Mouse (Mus musculus): Measurements from ENCODE around the gene Cyp51. TPM values are rescaled to one million over a fixed set of nuclear protein-coding genes. Genes with fewer than 3 reads are reported as not detected.

Gene Cyp51
- polyA plus RNA-seq, 1 experiment from 2014 or later, result 30.6 TPM

GRCm38 (mm10) chr5:4066476-4067115 lies 38.0 kb downstream of the Cyp51 start:
- Histone ChIP-seq H3K4me2 (ENCODE audit: low read length) (no peak overlapping the region), H3K9me3 (ENCODE audit: control insufficient read depth, low read length) (no peaks in the 10 kb centered on the region), H3K27ac (replicated peaks in 1 of 2; ENCODE audit: control insufficient read depth in 1 of 2, insufficient read depth in 1 of 2, low read depth in 2 of 2, low read length in 2 of 2) (0 out of 4 replicates have a peak overlapping the region, but pooled peaks of 1 of the 2 experiments have one; percentile 33), H3K36me3 (ENCODE audit: control insufficient read depth, insufficient read depth, low read length) (peaks cover 95% of the 10 kb centered on the region), H3K27me3 (ENCODE audit: control insufficient read depth, insufficient read depth, low read length) (no peaks in the 10 kb centered on the region), H3K4me1 (ENCODE audit: control insufficient read depth in 2 of 2, insufficient read depth in 2 of 2, low read length in 2 of 2) (no peaks in the 10 kb centered on the region), H3K4me3 (ENCODE audit: control insufficient read depth in 1 of 2, insufficient read depth in 1 of 2, low read depth in 1 of 2, low read length in 2 of 2) (no peak overlapping the region), H3K9ac (ENCODE audit: low read length) (no peak overlapping the region)
- WGBS, result 89% methylated on average over 18 of the region's 18 CpGs
- ATAC-seq (ENCODE audit: insufficient number of reproducible peaks, insufficient read depth, low FRiP score, low read depth), result no peak

GRCm38 (mm10) chr5:4060313-4060712 lies 44.2 kb downstream of the Cyp51 start:
- Histone ChIP-seq H3K9ac (ENCODE audit: low read length) (no peak overlapping the region), H3K4me2 (ENCODE audit: low read length) (no peak overlapping the region), H3K36me3 (ENCODE audit: control insufficient read depth, insufficient read depth, low read length) (peaks cover 95% of the 10 kb centered on the region), H3K9me3 (ENCODE audit: control insufficient read depth, low read length) (no peaks in the 10 kb centered on the region), H3K4me3 (ENCODE audit: control insufficient read depth in 1 of 2, insufficient read depth in 1 of 2, low read depth in 1 of 2, low read length in 2 of 2) (no peak overlapping the region), H3K27ac (replicated peaks in 1 of 2; ENCODE audit: control insufficient read depth in 1 of 2, insufficient read depth in 1 of 2, low read depth in 2 of 2, low read length in 2 of 2) (no peak overlapping the region), H3K27me3 (ENCODE audit: control insufficient read depth, insufficient read depth, low read length) (no peaks in the 10 kb centered on the region), H3K4me1 (ENCODE audit: control insufficient read depth in 2 of 2, insufficient read depth in 2 of 2, low read length in 2 of 2) (no peaks in the 10 kb centered on the region)
- 86% methylated on average over 8 of the region's 8 CpGs for WGBS
- no peak for ATAC-seq (ENCODE audit: insufficient number of reproducible peaks, insufficient read depth, low FRiP score, low read depth)

GRCm38 (mm10) chr5:4040922-4041321 lies 63.6 kb downstream of the Cyp51 start:
- H3K27me3 ChIP-seq (ENCODE audit: control insufficient read depth, insufficient read depth, low read length), result no peaks in the 10 kb centered on the region
- 90% methylated on average over 2 of the region's 2 CpGs for WGBS
- no peaks in the 10 kb centered on the region for H3K9me3 ChIP-seq (ENCODE audit: control insufficient read depth, low read length)
- no peak overlapping the region for H3K4me2 ChIP-seq (ENCODE audit: low read length)
- no peak for ATAC-seq (ENCODE audit: insufficient number of reproducible peaks, insufficient read depth, low FRiP score, low read depth)
- no peak overlapping the region for H3K27ac ChIP-seq (replicated peaks in 1 of 2; ENCODE audit: control insufficient read depth in 1 of 2, insufficient read depth in 1 of 2, low read depth in 2 of 2, low read length in 2 of 2)
- H3K4me1 ChIP-seq (ENCODE audit: control insufficient read depth in 2 of 2, insufficient read depth in 2 of 2, low read length in 2 of 2), result no peaks in the 10 kb centered on the region
- no peak overlapping the region for H3K4me3 ChIP-seq (ENCODE audit: control insufficient read depth in 1 of 2, insufficient read depth in 1 of 2, low read depth in 1 of 2, low read length in 2 of 2)
- peaks cover 95% of the 10 kb centered on the region for H3K36me3 ChIP-seq (ENCODE audit: control insufficient read depth, insufficient read depth, low read length)
- no peak overlapping the region for H3K9ac ChIP-seq (ENCODE audit: low read length)

- H3K9me3 ChIP-seq (ENCODE audit: control insufficient read depth, low read length), result no peaks in the 10 kb centered on the region
- ATAC-seq (ENCODE audit: insufficient number of reproducible peaks, insufficient read depth, low FRiP score, low read depth), result no peak
- H3K36me3 ChIP-seq (ENCODE audit: control insufficient read depth, insufficient read depth, low read length), result peaks cover 95% of the 10 kb centered on the region
- no peak overlapping the region for H3K9ac ChIP-seq (ENCODE audit: low read length)
- H3K4me1 ChIP-seq (ENCODE audit: control insufficient read depth in 2 of 2, insufficient read depth in 2 of 2, low read length in 2 of 2), result no peaks in the 10 kb centered on the region
- WGBS, result 92% methylated on average over 6 of the region's 6 CpGs
- H3K27ac ChIP-seq (replicated peaks in 1 of 2; ENCODE audit: control insufficient read depth in 1 of 2, insufficient read depth in 1 of 2, low read depth in 2 of 2, low read length in 2 of 2), result no peak overlapping the region
- no peaks in the 10 kb centered on the region for H3K27me3 ChIP-seq (ENCODE audit: control insufficient read depth, insufficient read depth, low read length)
- no peak overlapping the region for H3K4me2 ChIP-seq (ENCODE audit: low read length)
- H3K4me3 ChIP-seq (ENCODE audit: control insufficient read depth in 1 of 2, insufficient read depth in 1 of 2, low read depth in 1 of 2, low read length in 2 of 2), result no peak overlapping the region
Observed at GRCm38 (mm10) chr5:4040372-4040771, 64.2 kb downstream of the Cyp51 start.

- H3K4me1 ChIP-seq (ENCODE audit: control insufficient read depth in 2 of 2, insufficient read depth in 2 of 2, low read length in 2 of 2), result no peaks in the 10 kb centered on the region
- H3K4me2 ChIP-seq (ENCODE audit: low read length), result no peak overlapping the region
- no peak overlapping the region for H3K4me3 ChIP-seq (ENCODE audit: control insufficient read depth in 1 of 2, insufficient read depth in 1 of 2, low read depth in 1 of 2, low read length in 2 of 2)
- H3K9me3 ChIP-seq (ENCODE audit: control insufficient read depth, low read length), result no peaks in the 10 kb centered on the region
- no peak for ATAC-seq (ENCODE audit: insufficient number of reproducible peaks, insufficient read depth, low FRiP score, low read depth)
- H3K27me3 ChIP-seq (ENCODE audit: control insufficient read depth, insufficient read depth, low read length), result no peaks in the 10 kb centered on the region
- H3K27ac ChIP-seq (replicated peaks in 1 of 2; ENCODE audit: control insufficient read depth in 1 of 2, insufficient read depth in 1 of 2, low read depth in 2 of 2, low read length in 2 of 2), result no peak overlapping the region
- WGBS, result 82% methylated on average over 8 of the region's 8 CpGs
- H3K36me3 ChIP-seq (ENCODE audit: control insufficient read depth, insufficient read depth, low read length), result peaks cover 95% of the 10 kb centered on the region
- H3K9ac ChIP-seq (ENCODE audit: low read length), result no peak overlapping the region
Observed at GRCm38 (mm10) chr5:4039351-4039750, 65.2 kb downstream of the Cyp51 start.

GRCm38 (mm10) chr5:4036686-4037085 lies 67.9 kb downstream of the Cyp51 start:
- no peak for ATAC-seq (ENCODE audit: insufficient number of reproducible peaks, insufficient read depth, low FRiP score, low read depth)
- H3K36me3 ChIP-seq (ENCODE audit: control insufficient read depth, insufficient read depth, low read length), result peaks cover 83% of the 10 kb centered on the region

GRCm38 (mm10) chr5:4031846-4032245 lies 72.7 kb downstream of the Cyp51 start:
- no peak overlapping the region for H3K4me2 ChIP-seq (ENCODE audit: low read length)
- no peak for ATAC-seq (ENCODE audit: insufficient number of reproducible peaks, insufficient read depth, low FRiP score, low read depth)
- peaks cover 0 to 7% of the 10 kb centered on the region in 2 experiments; a peak in 2 of 4 replicates for H3K4me1 ChIP-seq (ENCODE audit: control insufficient read depth in 2 of 2, insufficient read depth in 2 of 2, low read length in 2 of 2)
- H3K36me3 ChIP-seq (ENCODE audit: control insufficient read depth, insufficient read depth, low read length), result peaks cover 64% of the 10 kb centered on the region
- no peaks in the 10 kb centered on the region for H3K27me3 ChIP-seq (ENCODE audit: control insufficient read depth, insufficient read depth, low read length)
- no peak overlapping the region for H3K4me3 ChIP-seq (ENCODE audit: control insufficient read depth in 1 of 2, insufficient read depth in 1 of 2, low read depth in 1 of 2, low read length in 2 of 2)
- no peaks in the 10 kb centered on the region for H3K9me3 ChIP-seq (ENCODE audit: control insufficient read depth, low read length)
- no peak overlapping the region for H3K27ac ChIP-seq (replicated peaks in 1 of 2; ENCODE audit: control insufficient read depth in 1 of 2, insufficient read depth in 1 of 2, low read depth in 2 of 2, low read length in 2 of 2)
- 89% methylated on average over 4 of the region's 4 CpGs for WGBS
- no peak overlapping the region for H3K9ac ChIP-seq (ENCODE audit: low read length)

More at GRCm38 (mm10) chr5:4036686-4037085, 67.9 kb downstream of the Cyp51 start:
- Histone ChIP-seq H3K9ac (ENCODE audit: low read length) (no peak overlapping the region), H3K9me3 (ENCODE audit: control insufficient read depth, low read length) (no peaks in the 10 kb centered on the region), H3K27me3 (ENCODE audit: control insufficient read depth, insufficient read depth, low read length) (no peaks in the 10 kb centered on the region), H3K4me2 (ENCODE audit: low read length) (no peak overlapping the region), H3K4me1 (ENCODE audit: control insufficient read depth in 2 of 2, insufficient read depth in 2 of 2, low read length in 2 of 2) (no peaks in the 10 kb centered on the region), H3K27ac (replicated peaks in 1 of 2; ENCODE audit: control insufficient read depth in 1 of 2, insufficient read depth in 1 of 2, low read depth in 2 of 2, low read length in 2 of 2) (no peak overlapping the region), H3K4me3 (ENCODE audit: control insufficient read depth in 1 of 2, insufficient read depth in 1 of 2, low read depth in 1 of 2, low read length in 2 of 2) (no peak overlapping the region)
- 94% methylated on average over 9 of the region's 9 CpGs for WGBS
